Mouse (Mus musculus): ENCODE results near the gene Ssbp2.

The Ssbp2 gene

DNA sequence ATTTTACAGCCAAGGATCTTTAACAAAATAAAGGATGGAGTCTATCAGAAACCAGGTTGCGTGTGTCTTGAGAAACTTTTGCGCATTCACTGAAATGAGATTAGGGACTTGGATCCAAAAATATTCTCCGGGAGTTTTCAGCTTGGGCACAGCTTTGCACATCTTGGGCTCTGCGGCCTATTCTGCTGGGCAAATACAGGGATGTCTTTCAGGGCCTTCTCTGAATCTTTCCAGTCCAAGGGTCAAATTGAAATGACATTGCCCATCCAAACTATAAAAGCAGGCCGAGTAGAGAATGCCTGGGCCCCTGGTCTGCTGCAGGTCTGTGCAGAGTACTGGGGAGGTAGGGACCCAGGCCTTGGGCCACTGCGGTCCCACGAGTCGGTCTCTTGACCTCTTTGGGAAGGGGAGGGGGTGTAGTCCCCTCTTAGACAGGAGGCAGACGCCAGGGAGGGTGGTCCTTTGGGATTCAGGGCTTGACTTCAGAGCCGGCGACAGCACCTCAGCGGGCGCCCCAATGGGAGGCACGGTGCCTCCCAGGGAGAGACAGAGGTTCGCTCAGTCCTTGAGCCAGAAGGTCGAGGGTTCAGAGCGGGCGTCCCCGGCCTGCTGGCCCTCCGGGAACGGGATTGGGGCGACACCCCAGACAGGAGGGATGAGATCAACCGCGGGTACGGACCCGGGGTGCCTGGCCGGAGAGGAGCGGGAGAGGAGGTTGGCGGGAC lies at the start of gene Ssbp2:
Ssbp2 (plus strand) TSS at position 388 of the 725 bp plus-strand sequence.
- DNase-seq (ENCODE audit: low read depth), result no peak

DNA sequence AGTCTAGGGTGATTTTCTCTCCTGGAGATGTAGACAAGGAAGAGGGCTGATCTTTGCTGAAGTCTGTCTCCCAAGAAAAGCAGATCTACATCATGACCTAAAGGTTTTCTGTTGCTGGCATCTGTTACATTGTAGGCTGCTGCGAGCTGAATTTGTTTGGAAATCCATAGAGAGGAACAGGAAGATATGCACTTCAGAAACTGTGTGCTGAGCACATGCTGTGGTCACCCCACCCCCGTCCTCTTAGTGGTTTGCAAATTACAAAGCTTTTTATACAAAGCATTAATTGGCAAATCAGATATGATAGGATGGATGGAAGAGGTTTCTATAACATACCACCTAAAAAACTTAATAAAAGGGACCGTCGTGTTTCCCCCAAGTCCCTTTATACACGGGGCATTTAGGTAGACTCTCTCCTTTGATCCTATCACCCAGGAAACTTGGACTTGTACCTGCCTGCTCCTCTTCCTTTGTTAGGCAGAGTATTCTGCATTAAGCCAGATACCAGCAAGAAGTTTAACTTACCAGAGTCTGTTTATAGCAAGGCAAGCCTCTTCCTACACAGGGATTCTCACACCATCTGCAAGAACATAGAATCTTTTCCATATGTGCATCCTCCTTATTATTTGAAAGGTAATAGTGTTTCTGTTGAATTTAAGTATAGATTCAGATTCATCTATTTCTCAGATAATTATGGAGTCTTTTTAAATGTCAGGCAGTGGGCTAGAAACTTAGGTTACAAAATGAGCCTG lies 46.2 kb upstream of the Ssbp2 start:
- DNase-seq (ENCODE audit: low read depth), result no peak

DNA sequence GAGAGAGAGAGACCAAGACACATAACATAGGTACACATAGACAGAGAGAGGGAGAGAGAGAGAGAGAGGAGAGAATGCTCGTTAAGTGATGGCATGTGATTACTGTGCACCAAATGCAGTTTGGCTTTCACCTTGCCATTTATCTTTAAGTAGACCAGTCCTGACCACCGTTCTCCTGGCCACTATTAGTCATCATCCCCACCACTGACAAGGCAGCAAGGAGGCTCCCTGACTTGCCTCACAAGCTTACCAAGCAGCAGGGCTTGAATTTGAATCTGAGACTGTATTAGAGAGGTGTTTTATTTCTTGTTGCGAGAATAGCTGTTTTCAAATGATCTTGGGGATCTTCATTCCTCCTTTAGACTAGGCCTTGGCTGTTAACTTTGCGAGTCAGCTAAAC lies 44.2 kb upstream of the Ssbp2 start:
- DNase-seq (ENCODE audit: low read depth), result no peak

DNA sequence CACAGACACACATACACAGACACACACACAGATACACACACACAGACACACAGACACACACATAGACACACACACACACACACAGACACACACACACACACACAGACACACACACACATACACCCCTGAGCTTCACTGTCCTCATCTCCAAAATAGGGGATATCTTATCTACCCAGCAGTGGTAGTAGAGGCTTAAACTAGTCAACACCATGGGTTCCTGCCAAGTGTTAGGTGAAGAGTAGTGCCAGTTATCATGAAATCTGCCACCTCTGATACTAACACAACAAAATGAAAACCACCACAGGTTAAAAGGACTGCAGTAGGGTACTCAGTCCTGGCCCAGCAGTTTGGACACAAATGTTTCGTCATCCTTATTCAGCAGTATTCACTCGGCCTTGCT lies 43.4 kb upstream of the Ssbp2 start:
- no peak for DNase-seq (ENCODE audit: low read depth)

DNA sequence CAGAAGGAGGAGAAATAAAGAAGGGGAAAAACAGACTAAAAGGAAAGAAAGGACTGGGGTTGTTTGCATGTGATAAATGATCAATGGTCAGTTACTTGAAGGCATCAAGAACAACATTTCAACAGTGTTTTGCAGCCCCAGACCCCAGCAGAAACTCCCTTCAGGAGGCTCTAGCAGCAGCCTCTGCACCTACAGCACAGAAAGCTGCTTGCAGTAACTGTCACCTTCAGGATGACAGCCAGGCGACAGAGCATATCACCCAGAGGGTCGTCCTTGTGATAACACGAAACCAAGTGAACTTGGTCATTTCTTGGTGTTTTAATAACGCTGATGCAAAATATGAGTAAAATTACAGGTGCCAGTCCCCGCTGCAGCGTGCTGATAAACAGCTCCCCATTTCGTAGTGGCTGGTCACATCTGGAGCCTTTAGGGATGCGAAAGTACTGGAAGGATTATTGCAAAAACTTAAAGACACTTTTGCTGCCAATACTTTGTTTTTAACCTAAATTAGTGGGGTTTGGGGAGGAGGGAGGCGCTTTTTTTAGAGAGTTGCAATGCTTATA lies 38.6 kb upstream of the Ssbp2 start:
- DNase-seq (ENCODE audit: low read depth), result no peak

DNA sequence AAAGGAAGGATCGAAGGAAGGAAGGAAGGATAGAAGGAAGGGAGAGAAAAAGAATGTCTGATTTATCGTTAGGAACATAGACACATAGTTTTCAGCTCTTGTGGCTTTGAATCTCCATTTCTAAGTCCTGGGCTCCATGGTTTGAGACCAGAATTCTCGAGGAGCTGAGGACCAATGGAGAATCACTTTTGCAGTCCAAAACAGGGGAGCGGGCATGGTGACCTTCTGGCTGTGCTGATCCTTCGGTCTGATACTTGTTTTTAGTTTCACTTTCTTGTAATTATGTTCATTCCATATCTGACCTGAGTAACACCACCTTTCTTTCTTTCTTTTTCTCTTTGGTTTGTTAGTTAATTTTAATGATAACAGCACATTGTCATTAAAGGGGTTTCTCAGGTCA lies 29.2 kb upstream of the Ssbp2 start:
- DNase-seq (ENCODE audit: low read depth), result peak; percentile 45

DNA sequence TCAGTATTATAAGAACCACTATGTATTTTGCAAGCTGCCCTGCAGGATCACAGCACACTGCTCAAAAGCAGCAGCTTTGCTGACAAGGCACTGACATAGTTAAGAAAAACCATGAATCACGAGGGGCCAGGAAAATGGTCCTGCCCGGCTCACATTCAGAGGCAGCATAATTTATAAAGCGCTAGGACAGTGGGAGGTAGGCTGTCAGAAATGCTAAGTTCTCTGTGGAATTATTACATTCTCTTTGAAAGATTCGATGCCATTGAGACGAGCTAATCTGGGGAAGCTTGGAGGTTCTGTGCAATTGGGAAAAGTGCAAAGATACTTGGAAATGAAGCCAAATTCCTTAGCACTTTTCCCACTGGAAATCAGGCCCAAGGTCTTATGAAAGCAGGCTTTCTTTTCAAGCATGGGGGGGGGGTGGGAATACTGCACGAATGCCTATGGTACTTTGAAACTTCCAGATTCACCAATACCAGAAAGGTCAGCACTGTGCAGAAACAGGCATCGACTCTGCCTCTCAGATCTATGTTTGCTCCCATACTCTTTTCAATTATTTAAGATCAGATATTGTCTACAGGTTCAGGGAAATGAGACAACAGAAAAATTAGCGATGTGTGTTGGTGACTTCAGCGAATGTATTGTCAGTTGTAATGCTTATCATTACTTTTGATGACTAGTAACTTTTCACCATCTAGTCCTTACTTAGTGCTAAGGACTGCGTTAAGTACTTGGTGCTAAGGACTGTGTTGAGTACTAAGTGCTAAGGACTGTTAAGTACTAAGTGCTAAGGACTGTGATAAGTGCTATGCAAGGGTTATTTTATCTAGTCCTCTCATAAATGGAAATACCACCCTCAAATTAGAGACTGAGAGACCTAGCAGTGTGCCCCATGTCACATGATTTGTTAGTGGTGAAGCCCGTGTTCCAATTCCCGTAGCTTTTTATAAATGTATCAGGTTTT lies 28.4 kb upstream of the Ssbp2 start:
- no peak for DNase-seq (ENCODE audit: low read depth)

DNA sequence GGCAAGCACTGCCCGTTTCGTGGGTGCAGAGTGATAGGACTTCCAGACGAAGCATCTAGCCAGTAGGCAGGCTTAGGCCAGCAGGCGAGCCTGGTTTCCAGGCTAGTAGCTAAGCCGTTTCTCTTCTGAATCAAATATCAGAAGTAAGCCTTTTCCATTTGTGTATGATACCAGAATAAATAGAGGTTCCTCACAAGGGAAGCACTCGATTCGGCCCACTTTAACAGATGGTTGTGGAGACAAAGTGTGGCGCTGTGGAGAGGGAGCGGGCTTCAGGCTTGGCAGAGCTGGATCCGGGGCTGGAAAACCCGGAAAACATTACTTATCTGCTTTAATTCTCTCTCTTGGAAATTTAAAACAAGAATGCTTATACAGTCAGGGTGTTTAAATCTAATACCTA lies 27.1 kb upstream of the Ssbp2 start:
- DNase-seq (ENCODE audit: low read depth), result no peak

DNA sequence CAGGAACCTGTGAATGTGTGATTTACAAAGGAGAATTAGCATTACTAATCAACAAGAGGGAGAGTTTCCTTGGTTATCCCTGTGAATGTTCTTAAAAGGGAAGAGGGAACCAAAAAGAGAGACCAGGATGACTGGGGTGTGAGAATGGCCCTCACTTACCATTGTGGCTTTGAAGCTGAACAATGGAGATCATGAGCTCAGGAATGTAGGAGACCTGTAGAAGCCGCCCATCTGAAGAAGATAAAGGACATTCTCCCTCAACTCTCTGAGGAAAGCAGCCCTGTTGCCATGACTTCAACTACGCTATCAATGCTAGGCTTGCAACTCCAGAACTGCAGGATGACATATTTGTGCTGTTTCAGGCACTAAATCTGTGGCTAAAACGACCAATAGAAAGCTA lies 22.2 kb upstream of the Ssbp2 start:
- no peak for DNase-seq (ENCODE audit: low read depth)

DNA sequence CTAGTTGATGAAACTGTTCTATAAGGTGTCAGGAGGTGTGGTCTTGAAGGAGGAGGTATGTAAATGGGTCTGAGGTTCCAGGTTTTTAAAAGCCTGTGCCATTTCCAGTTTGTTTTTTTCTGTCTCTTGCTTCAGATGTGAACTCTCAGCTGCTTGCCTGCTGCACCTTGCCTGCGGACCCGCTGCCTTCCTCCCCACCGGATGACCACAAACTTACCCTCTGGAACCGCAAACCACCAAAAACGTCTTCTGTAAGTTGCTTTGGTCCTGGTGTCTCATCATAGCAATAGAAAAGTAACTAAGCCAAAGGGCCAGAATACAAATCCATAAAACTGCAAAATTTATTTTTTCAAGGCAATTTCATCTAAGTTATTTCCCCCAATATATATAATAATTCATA lies 18.6 kb upstream of the Ssbp2 start:
- no peak for DNase-seq (ENCODE audit: low read depth)

DNA sequence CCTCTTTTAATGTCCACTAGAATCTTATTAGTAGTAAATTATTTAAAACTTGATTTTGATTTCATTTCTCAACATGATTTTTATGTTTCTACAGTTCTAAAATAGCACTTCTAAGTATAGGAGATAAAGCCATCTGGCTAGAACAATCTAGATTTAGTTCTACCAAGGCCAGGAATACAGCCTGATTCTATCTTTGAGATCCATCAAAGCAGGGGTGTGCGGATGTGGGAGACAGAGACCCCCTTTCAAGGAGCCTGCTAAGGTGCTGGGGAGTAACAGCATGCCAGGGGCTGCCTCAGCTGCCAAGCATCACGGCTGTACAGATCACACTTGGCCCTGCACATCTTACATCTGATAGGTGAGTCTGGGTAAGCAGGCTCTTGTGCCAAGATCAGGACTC lies 13.4 kb upstream of the Ssbp2 start:
- DNase-seq (ENCODE audit: low read depth), result no peak

DNA sequence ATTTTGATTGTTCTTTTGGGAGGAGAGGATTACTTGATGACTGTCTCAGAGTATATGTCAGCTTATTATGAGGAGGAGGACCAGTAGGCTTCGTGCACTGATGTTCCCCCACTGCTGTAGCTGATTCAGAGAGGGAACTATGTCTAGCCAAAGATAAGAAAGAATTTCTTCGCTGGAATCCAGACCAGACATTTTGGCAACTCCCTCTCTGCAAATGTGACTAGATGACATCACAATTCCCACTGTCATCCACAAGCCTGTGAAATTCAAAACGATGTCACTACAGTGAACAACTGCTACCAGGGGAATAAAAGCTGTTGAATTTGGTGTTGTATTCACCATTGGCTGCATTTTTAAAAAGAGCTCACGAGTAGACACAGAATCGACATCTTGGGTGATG lies 11.1 kb upstream of the Ssbp2 start:
- no peak for DNase-seq (ENCODE audit: low read depth)

DNA sequence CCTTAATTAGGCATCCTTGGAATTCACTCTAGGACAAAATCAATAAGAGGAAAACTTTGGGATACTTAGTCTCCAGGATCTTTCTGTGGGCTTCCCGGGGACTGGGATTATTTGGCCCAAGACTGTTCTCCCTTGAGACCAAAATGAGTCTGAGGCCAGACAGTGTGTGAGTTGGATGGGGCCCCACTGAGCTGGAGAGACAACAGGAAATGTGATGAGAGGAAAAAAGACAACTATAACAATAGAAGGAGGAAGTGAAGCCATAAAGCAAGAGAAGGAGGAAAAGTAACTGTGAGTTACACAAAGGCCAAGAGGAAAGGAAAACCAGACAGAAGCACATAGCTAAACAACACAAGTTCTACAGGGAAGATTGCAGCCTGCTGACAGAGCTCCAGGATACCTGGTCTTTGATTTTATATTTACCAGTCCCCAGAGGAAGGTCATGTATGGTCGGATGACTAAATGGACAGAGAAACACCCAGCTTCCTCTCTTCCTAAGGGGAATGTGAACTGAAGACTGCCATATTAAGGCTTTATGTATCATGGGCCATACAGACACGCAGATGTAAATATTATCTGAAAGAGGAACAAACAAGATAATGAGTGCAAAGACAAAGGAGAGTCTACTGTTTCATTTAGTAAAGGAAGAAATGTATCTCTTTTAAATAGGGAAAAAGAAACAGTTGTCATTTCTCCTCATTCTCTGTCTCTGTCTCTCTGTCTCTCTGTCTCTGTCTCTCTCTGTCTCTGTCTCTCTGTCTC lies 8.5 kb upstream of the Ssbp2 start:
- no peak for DNase-seq (ENCODE audit: low read depth)

DNA sequence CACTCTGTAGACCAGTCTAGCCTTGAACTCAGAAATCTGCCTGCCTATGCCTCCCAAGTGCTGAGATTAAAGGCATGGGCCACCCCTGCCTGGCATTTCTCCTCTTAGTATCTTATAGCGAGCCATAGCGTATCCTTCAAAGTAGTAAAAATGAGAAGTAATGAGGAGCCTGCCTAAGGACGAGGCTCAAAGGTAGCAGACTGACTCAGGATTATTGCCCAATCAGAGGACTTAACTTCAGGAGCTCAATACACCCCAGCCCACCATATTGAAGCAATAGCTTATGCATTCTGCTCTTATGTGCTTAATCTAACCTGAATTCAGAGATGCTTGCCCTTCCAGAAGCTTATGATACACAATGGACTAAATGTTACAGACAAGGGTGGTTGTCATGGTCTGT lies 7.8 kb upstream of the Ssbp2 start:
- no peak for DNase-seq (ENCODE audit: low read depth)

DNA sequence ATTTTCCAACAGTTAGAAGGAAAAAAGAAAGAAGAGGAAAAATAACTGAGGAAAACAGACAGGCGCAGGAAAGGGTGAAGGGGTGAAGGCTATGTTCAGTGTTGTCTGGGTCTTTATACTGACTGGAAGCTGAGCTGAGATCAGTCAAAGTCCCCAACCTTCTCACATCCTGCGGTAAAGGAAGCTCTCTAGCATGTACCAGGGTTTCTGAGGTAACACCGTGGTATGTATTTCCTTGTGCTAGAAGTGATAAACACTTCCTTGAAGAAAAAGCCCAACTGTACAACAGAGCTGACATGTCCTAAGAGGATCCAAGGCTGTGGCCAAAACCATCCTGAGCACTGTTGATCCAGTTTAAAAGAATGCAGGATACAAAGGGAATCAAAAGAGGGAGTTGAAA lies 6.8 kb upstream of the Ssbp2 start:
- peak; percentile 56 for DNase-seq (ENCODE audit: low read depth)

DNA sequence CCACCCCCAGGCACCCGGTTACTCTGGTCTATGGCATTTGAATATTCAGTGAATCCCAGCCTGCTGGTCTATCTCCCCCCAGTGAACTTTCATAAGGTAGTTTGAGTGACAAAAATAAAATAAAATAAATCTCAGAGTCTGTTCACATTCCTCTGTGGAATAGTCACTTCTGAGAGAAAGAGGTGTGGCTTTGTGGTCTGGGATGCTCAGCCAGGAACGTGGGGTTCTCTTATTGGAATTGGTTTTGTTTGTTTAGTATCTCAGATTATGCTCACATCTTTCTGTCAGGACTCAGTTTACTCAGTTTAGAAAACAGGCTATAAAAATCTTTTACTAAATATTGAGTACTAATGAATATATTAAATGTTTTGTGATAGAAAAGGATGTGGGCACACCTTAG lies 4.0 kb upstream of the Ssbp2 start:
- DNase-seq (ENCODE audit: low read depth), result no peak

DNA sequence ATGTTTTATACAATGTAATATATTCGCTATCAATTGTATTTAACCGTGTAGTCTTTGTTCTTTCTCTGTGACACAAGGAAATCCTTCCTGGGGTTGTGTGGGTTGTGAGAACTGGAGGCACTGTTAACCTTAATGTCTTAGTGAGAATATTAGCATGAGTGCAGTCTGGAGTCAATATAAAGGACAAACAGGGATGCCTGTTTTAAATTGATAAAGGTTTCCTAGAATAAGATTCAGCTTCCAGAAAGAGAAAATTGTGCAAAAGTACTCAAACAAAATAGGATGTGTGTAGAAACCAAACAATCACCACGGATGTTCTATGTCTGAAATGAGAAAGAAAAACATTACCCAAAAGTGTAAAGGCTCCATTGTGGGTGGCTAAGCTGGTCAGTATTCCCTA lies 3.3 kb upstream of the Ssbp2 start:
- DNase-seq (ENCODE audit: low read depth), result no peak

DNA sequence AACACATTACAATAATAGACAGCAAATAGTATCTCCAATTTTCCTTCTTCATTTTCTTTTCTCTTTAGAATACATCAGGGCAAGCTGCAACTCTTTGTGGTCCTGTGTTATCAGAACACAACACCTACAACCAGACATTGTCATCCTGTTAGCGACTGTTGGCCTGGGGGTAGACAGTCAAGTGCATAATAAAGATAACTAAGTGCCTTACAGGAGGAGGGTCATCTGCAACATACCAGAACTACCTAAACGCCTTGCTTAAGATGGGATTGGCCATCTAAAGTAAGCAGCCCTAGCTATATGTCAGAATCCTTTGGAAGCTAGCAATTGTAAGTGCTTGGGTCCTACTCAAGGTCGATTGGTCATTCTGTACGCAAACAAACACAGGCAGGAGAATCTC lies 2.1 kb upstream of the Ssbp2 start:
- DNase-seq (ENCODE audit: low read depth), result no peak

DNA sequence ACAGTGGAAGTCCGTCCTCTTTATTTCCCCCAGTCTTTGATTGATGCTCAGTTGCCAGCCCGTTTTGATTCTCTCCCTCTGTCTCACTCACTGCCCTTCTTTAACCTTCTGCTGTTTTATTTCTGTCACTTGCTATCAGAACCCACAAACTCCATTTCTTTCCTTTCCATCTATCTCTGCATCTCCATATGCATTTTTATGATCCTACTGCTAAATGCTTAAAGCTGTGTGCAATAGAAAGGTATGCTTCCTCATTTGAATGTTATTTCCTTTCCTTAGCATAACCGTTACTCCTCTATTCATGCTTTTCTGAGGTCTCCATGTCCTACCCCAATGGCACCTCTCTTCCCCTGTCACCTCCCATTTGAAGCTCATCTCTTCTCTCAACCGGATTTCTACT lies 594 bp upstream of the Ssbp2 start:
- no peak for DNase-seq (ENCODE audit: low read depth)

DNA sequence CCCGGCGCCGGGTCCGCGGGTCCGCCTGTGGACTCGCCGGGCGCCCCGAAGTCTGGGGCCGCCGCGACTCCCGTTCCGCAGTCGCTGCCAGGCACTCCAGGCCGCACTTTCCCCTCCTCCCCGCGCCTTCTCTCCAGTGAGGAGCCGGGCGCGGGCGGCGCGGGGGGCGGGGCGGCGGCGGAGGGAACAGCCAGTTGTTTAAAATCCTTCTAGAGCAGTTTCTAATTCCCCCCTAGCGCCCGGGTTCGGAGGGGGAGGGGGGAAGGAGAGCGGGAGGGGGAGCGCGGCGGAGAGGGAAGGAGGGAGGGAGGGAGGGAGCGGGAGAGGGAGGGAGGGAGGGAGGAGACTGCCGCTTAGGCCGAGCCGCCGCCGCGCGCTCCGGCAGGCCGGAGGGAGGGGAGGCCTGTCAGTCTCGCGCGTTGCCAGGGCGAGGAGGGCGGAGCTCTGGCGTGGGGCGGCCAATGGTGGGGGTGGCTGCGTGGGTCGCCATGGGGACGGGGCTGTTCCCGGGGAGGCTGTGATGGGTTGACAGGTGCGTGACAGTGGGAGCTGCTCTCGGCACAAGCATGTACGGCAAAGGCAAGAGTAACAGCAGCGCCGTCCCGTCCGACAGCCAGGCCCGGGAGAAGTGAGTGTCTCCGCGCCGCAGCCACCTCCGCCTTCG lies 670 bp downstream of the Ssbp2 start:
- peak; percentile 96 for DNase-seq (ENCODE audit: low read depth)

DNA sequence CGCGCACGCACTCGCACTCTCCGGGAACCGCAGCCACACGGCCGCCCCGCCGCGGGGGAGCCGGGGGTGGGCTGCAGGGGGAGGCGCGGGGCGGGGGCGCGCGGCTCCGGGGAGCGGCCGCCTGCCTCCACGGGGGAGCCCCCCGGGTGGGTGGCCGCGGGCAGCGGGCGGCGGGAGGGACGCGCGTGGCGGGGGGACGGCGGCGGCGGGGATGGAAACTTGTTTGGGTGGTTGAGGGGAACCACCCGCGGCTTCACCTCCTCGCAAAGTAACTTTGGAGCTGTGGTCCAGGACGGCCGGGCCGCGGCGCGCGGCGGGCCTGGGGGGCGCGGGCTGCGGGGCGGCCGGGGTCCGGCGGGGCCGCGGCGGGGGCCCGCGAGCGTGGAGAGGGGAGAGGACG lies 1.2 kb downstream of the Ssbp2 start:
- no peak for DNase-seq (ENCODE audit: low read depth)
